Mouse (Mus musculus) bone marrow macrophage, adult 2 months (primary cell): Measurements from ENCODE around the gene Tmem179b.

Source experiments
- CTCF ChIP-seq: IDR thresholded peaks from 2 replicates; pipeline ENCODE4 v1.5.1; 2012; ENCODE audit warnings: low read depth, mild to moderate bottlenecking, low read length, moderate library complexity
- POLR2A ChIP-seq: IDR thresholded peaks from 2 replicates; pipeline ENCODE4 v1.6.1; 2012; ENCODE audit warnings: mild to moderate bottlenecking, low read depth, low read length, borderline replicate concordance

GRCm38 (mm10) chr19:8818301-8818798, 44.1 kb upstream of the Tmem179b start:
- TF ChIP-seq CTCF (no peak), POLR2A (no peak)
